Mouse (Mus musculus) layer of hippocampus, postnatal 10 days (tissue): ENCODE measurements at regions not wholly inside any gene's neighbourhood (a gene's known extent, or its start where the extent isn't known, plus 50 kb on each side); places are given as distances from the start of the nearest gene placed in this dataset.

Experiments
- DNase-seq, 2 experiments: peaks; one replicate each; pipeline ENCODE4 v3.0.0; 2021; ENCODE audit warnings: low spot score in 2 of 2

- no peak for DNase-seq
These were observed 107.2 kb upstream of the Eepd1 start for GRCm38 (mm10) chr9:25374161-25374560.

GRCm38 (mm10) chr9:25376209-25376608 is 105.1 kb upstream of the Eepd1 start:
- no peak for DNase-seq

DNA sequence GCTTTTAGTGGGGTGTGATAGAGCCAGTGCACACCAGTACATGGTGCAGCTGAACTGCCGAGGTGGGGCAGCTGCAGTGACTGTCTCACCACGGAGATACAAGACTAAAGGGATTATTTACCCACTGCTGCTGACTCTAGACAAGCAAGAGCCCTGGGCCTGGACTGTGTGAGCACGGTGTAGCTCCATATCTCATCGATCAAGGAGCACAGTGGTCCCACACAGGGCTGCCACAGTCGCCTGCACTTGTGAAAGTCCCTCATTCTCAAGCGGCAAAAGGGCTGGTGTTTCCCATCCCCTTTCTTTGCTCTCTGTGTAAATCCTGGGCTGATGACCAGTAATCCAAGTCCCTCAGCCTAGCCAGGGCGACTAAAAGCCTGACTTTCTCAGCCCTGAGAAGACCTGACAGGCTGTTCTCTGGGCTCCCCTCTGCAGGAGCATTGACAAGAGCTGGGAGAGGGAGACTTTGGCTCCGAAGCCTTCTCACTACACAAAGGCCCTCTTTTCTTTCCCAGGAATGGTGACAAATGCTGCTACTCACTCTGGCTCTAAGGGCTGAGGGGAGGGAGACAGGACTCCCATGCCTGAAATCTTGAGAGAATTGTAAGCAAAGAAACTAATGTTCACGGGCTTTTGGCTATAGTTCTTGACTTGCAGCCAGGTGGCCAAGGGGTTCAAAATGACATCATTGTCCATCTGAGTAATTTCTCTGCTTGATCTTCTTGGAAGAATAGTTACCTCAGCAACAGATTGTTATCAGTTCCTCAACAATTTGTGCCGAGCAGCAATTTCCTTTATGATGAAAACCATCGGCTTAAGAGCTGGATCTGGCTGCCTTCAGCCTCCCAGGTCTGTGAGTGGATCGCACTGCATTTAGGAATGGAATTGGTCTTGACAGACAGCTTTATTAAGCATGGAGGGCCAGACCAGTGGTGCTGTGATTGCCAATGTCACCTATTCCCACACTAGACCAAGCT is 103.3 kb upstream of the Eepd1 start:
- DNase-seq: peak; percentile 39 to 67

GRCm38 (mm10) chr9:25385333-25385732 is 96.0 kb upstream of the Eepd1 start:
- DNase-seq: no peak

DNA sequence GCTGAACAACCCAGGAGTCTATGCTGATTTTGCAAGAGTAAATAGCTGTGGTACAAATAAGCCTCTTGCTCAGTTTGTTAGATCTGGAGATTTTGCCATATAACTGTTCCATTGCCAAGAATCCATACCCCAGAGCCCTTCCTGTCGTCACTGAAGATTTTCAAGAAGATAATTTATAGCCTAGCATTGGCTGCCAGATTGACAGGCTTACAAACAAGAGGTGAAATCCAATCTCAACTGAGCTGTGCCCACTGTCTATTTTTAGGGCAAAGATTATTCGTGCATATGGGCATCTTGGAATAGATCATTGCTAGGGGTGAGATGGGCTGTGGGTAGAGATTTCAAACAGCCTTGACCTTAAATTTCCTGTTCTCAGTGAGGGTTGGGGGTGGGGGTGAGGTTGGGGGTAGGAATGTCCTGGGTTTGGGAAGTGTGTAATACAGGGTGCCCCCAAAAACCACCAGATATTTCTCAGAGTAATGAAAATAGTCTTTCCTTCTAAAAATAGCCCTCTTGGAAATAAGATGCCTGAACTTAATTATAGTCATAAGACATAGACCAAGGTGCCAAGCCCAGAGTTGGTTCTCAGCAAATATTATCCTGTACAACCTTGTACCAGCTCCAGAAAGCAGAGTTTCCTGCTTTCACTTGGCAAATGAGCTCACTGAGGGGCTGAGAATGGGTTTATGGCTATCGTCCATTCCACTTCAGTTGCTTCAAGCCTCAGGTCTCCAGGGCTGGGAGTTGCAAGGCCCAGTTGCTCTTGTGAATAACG is 93.3 kb upstream of the Eepd1 start:
- DNase-seq: no peak

- no peak for DNase-seq
These were observed 92.0 kb upstream of the Eepd1 start for GRCm38 (mm10) chr9:25389351-25389750.

DNA sequence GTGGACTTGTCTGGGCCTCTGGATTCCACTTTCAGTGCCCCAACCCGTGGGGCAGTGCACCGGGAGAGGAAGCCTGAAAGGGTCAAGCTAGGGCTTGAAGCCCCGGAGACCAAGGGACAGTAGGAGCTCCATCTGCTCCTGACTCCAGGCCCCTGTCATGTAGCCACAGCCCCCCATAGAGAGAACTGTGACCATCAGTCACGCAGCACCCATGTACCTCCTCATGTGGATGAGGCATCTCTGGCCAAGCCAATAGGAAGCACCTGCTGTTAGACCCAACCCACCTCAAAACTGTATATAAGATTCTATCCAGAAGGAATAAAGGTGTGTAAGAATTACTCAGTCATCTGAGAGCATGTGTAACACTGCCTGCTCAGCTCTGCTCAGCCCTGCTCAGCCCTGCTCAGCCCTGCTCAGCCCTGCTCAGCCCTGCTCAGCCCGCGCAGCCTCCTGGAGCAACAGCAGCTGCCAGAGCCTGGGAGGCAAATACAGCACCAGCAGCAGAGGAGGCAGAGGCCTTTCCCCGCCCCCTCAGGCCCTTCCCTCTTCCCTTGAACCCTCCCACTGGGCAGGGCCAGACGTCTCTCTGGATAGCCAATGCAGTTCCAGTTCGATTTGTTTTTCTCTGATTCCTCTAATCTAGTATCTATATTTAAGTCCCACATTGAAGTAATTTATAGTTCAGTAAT is 80.6 kb upstream of the Eepd1 start:
- DNase-seq: no peak

DNA sequence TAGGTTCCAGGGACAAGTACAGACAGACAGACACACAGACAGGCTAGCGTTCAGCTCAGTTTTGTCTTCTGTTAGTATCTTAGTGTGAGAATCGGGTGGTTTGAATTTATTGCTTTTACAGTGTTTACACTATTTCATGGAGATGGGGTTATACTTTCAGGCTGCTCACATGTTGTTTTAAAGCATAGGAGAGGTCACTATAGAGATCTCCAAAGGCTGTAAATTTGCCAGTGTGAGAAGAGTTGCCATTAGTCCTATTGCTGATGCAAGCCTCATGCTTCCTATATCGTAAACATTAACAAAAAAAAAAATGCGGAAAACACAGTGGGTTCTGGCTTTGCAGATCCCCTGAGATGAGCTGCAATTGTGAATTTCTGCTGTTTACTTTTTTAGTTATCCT is 75.5 kb upstream of the Eepd1 start:
- no peak for DNase-seq

DNA sequence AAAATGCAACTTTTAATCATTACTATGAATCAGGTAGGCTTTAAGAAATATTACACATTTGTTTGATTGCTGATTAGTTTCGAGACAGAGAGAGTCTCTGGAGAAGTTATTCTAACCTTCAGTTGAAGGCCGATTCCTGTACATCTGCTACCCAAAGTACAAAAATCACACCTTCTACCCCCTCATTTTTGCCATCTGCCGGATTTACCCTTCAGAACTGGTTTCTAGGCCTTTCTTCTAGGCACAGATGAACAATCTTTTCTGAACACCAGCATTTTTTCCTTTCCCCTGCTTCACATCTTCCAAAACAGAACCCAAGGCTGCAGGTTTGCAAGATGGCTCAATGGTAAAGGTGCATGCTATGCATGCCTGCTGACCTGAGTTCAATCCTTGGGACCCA is 72.8 kb upstream of the Eepd1 start:
- DNase-seq: no peak

DNA sequence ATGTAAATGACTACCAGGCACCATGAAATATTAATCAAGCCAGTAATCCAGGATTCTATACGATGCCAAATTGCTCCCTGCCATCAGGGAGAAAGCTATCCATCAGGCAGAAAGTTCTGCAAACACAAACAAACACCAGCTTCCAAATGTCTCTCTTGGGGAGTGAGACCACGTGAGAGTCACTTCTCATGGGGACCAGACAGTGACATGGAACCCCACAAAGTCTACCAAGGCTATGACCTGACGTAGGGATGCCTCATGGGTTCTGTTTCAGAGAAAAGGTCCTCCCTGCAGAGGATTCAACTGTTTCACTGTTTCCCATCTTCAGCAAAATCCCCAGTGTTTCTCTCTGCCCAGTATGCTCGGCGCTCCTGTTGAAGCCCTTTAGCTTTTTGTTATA is 71.6 kb upstream of the Eepd1 start:
- no peak for DNase-seq

DNA sequence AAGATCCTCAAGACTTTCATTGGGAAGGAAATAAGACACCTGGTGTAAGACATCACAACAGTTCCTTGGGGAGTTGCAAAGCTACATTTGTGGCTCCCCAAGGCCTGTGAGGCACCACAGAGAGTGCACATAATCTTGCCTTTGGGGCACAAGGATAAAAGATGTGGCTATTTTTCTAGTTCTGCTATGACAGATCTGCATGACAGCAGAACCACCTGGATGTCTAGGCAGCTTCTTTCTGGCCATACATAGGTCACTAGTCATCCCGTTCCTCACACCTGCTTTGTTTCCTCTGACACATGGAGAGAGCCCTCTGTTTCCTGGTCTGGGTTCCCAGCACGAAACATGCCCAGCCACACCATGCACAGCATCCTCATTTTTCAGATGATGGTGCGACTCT is 67.5 kb upstream of the Eepd1 start:
- no peak for DNase-seq

GRCm38 (mm10) chr9:25414315-25414714 is 67.0 kb upstream of the Eepd1 start:
- no peak for DNase-seq

- DNase-seq: no peak
These were observed 54.4 kb upstream of the Eepd1 start for GRCm38 (mm10) chr9:25426941-25427340.

DNA sequence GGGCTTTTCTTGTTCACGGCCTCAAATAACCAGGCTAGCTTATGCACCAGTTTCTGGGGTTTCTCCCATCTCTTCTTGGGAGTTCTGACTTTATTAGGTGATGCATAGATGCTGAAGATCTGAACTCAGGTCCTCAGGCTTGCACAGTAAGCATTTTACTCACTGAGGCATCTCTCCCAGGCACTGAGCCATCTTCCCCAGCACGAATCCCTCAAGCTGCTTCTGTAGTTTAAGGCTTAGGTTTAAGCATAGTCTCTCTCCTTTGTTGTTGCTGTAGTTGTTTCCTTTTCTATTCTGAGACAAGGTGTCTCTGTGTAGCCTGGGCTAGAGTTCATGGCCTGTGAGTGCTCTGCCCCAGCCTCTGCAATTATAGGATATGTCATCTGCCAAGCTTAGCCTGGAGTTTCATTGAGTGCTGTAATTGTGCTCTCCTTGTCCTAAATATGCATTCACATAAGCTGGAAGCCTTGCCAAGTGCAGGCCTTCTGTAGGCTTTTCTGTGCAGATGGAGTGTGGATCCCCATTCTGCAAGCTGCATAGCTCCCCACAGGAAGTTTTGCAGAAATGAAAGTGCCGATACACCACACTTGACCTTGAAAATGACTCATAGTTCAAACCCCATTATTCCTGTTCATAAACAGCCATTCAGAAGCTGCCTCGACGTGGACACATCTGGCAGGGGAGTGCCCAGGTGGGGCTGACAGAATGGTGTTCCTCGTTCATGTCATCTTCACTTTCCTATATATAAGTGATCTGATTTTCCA is 51.7 kb upstream of the Eepd1 start:
- DNase-seq: peak in 1 of 2 experiments; percentile 20
